Mouse (Mus musculus): ENCODE results near the gene Gtf3a.

GRCm38 (mm10) chr5:146913355-146913754 lies 35.1 kb upstream of the Gtf3a start:
- TF ChIP-seq CTCF (IDR thresholded peaks at IDR 0.05; ENCODE audit: low read depth, low read length), result no peak
- TF ChIP-seq POLR2A (IDR thresholded peaks at IDR 0.05; ENCODE audit: insufficient read depth, low read length), result no peak
